Mouse (Mus musculus) small intestine, adult 10 weeks (tissue): ENCODE results near the gene Ppp4r2. TPM values are rescaled to one million over a fixed set of nuclear protein-coding genes. Genes with fewer than 3 reads are reported as not detected.

Experiments used
- polyA plus RNA-seq: library from polyadenylated mRNA; stranded (reverse); fragments of 350-450 nt; fragmentation: Illumina TruSeq; extraction: RNeasy Lipid Tissue Mini Kit (QIAGEN cat#74804); gene quantifications from one replicate; pipeline ENCODE4 v1.2.3, GENCODE M21; 2014; ENCODE audit warnings: low replicate concordance

Gene Ppp4r2
- 137 TPM for polyA plus RNA-seq

GRCm38 (mm10) chr6:100833355-100833754 lies at the start of gene Ppp4r2:
Ppp4r2 (plus strand) TSS chr6:100833622.

Other genes with a start within 250 kb of the Ppp4r2 start
- gene Shq1, start 162.5 kb upstream of the Ppp4r2 start, polyA plus RNA-seq = 1.1 TPM
- gene Gxylt2, start 128.9 kb upstream of the Ppp4r2 start, polyA plus RNA-seq = 0.30 TPM